Mouse (Mus musculus): ENCODE measurements around the gene Arfgef2. TPM values are rescaled to one million over a fixed set of nuclear protein-coding genes. Genes with fewer than 3 reads are reported as not detected.
A peak's percentile ranks its signal among the peaks of the same experiment; 100 is the strongest.

Arfgef2 gene
- polyA plus RNA-seq, 1 experiment, result 11.6 TPM

- no peak for TF ChIP-seq POLR2A (IDR thresholded peaks at IDR 0.05; ENCODE audit: low read depth, low read length)
- no peak for TF ChIP-seq CTCF (IDR thresholded peaks at IDR 0.05; ENCODE audit: extremely low read depth, insufficient read length, insufficient replicate concordance, low read depth, low read length)
- H3K4me1 ChIP-seq (ENCODE audit: control insufficient read depth, insufficient read depth, insufficient read length, low read length), result peaks cover 40% of the 10 kb centered on the region
- peak overlapping the region; percentile 51 for H3K27ac ChIP-seq (ENCODE audit: insufficient read depth, low read depth, low read length)
- no peak overlapping the region for H3K4me3 ChIP-seq (ENCODE audit: low read depth, low read length)
- H3K27me3 ChIP-seq (ENCODE audit: control insufficient read depth, insufficient read depth, low read length), result no peaks in the 10 kb centered on the region
- 27% methylated on average over 10 of the region's 10 CpGs for WGBS
- H3K36me3 ChIP-seq (ENCODE audit: control insufficient read depth, insufficient read depth, low read length), result 0 out of 2 replicates have a peak, but pooled peaks cover under 1% of the 10 kb centered on the region
These were observed 16.9 kb downstream of the Arfgef2 start for GRCm38 (mm10) chr2:166822119-166822826.

- Histone ChIP-seq H3K27me3 (ENCODE audit: control insufficient read depth, insufficient read depth, low read length) (no peaks in the 10 kb centered on the region), H3K27ac (ENCODE audit: insufficient read depth, low read depth, low read length) (peak overlapping the region; percentile 26; the same call in 1 of the 2 replicates), H3K4me1 (ENCODE audit: control insufficient read depth, insufficient read depth, insufficient read length, low read length) (peaks cover 40% of the 10 kb centered on the region), H3K4me3 (ENCODE audit: low read depth, low read length) (no peak overlapping the region), H3K36me3 (ENCODE audit: control insufficient read depth, insufficient read depth, low read length) (peaks cover 5% of the 10 kb centered on the region; the same call in 1 of the 2 replicates)
- 58% methylated on average over 2 of the region's 2 CpGs for WGBS
- TF ChIP-seq POLR2A (IDR thresholded peaks at IDR 0.05; ENCODE audit: low read depth, low read length) (no peak), CTCF (IDR thresholded peaks at IDR 0.05; ENCODE audit: extremely low read depth, insufficient read length, insufficient replicate concordance, low read depth, low read length) (no peak)
These were observed 17.5 kb downstream of the Arfgef2 start for GRCm38 (mm10) chr2:166822901-166823300.

DNA sequence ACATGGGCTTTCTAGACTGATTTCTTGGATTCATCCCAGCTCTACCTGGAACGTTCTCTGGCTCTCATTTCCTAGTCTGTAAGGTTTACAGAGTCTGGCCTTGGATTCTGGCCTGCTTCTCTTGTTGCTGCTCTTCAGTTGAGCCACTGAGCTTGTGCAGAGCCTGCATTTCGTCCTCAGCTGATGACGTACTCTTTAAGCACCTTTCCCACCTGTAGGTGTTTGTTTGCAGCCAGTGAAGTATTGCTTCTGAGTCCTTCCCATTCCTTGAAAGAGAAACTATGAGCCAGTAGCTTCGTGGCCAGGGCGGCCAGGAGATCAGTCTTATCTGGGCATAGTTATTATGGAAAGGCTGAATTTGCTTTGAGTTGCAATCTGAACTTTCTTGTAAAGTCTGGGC lies 19.0 kb downstream of the Arfgef2 start:
- Histone ChIP-seq H3K27me3 (ENCODE audit: control insufficient read depth, insufficient read depth, low read length) (no peaks in the 10 kb centered on the region), H3K36me3 (ENCODE audit: control insufficient read depth, insufficient read depth, low read length) (peaks cover 12% of the 10 kb centered on the region; the same call in 1 of the 2 replicates), H3K4me3 (ENCODE audit: low read depth, low read length) (no peak overlapping the region), H3K4me1 (ENCODE audit: control insufficient read depth, insufficient read depth, insufficient read length, low read length) (peaks cover 34% of the 10 kb centered on the region), H3K27ac (ENCODE audit: insufficient read depth, low read depth, low read length) (no peak overlapping the region)
- WGBS, result 37% methylated on average over 5 of the region's 5 CpGs
- no peak for TF ChIP-seq POLR2A (IDR thresholded peaks at IDR 0.05; ENCODE audit: low read depth, low read length)

GRCm38 (mm10) chr2:166824998-166825397 lies 19.6 kb downstream of the Arfgef2 start:
- WGBS, result 93% methylated on average over 5 of the region's 5 CpGs
- Histone ChIP-seq H3K4me1 (ENCODE audit: control insufficient read depth, insufficient read depth, insufficient read length, low read length) (peaks cover 29% of the 10 kb centered on the region), H3K4me3 (ENCODE audit: low read depth, low read length) (no peak overlapping the region), H3K36me3 (ENCODE audit: control insufficient read depth, insufficient read depth, low read length) (peaks cover 15% of the 10 kb centered on the region; the same call in 1 of the 2 replicates), H3K27ac (ENCODE audit: insufficient read depth, low read depth, low read length) (no peak overlapping the region), H3K27me3 (ENCODE audit: control insufficient read depth, insufficient read depth, low read length) (no peaks in the 10 kb centered on the region)
- TF ChIP-seq POLR2A (IDR thresholded peaks at IDR 0.05; ENCODE audit: low read depth, low read length) (no peak), CTCF (IDR thresholded peaks at IDR 0.05; ENCODE audit: extremely low read depth, insufficient read length, insufficient replicate concordance, low read depth, low read length) (no peak)

GRCm38 (mm10) chr2:166826491-166827224 lies 21.3 kb downstream of the Arfgef2 start:
- TF ChIP-seq POLR2A (IDR thresholded peaks at IDR 0.05; ENCODE audit: low read depth, low read length) (no peak), CTCF (IDR thresholded peaks at IDR 0.05; ENCODE audit: extremely low read depth, insufficient read length, insufficient replicate concordance, low read depth, low read length) (no peak)

GRCm38 (mm10) chr2:166828306-166828705 lies 22.9 kb downstream of the Arfgef2 start:
- H3K4me1 ChIP-seq (ENCODE audit: control insufficient read depth, insufficient read depth, insufficient read length, low read length), result peaks cover 12% of the 10 kb centered on the region; the same call in 1 of the 2 replicates
- 87% methylated on average over 12 of the region's 12 CpGs for WGBS
- H3K36me3 ChIP-seq (ENCODE audit: control insufficient read depth, insufficient read depth, low read length), result peaks cover 24% of the 10 kb centered on the region
- H3K4me3 ChIP-seq (ENCODE audit: low read depth, low read length), result no peak overlapping the region
- no peaks in the 10 kb centered on the region for H3K27me3 ChIP-seq (ENCODE audit: control insufficient read depth, insufficient read depth, low read length)
- no peak overlapping the region for H3K27ac ChIP-seq (ENCODE audit: insufficient read depth, low read depth, low read length)
- TF ChIP-seq CTCF (IDR thresholded peaks at IDR 0.05; ENCODE audit: extremely low read depth, insufficient read length, insufficient replicate concordance, low read depth, low read length) (no peak), POLR2A (IDR thresholded peaks at IDR 0.05; ENCODE audit: low read depth, low read length) (no peak)

More at GRCm38 (mm10) chr2:166826491-166827224, 21.3 kb downstream of the Arfgef2 start:
- Histone ChIP-seq H3K36me3 (ENCODE audit: control insufficient read depth, insufficient read depth, low read length) (peaks cover 17% of the 10 kb centered on the region; the same call in 1 of the 2 replicates), H3K4me3 (ENCODE audit: low read depth, low read length) (no peak overlapping the region), H3K27ac (ENCODE audit: insufficient read depth, low read depth, low read length) (peak overlapping the region; percentile 33), H3K4me1 (ENCODE audit: control insufficient read depth, insufficient read depth, insufficient read length, low read length) (peaks cover 19% of the 10 kb centered on the region; the same call in 1 of the 2 replicates), H3K27me3 (ENCODE audit: control insufficient read depth, insufficient read depth, low read length) (no peaks in the 10 kb centered on the region)
- 86% methylated on average over 8 of the region's 8 CpGs for WGBS

GRCm38 (mm10) chr2:166830350-166830749 lies 25.0 kb downstream of the Arfgef2 start:
- H3K4me3 ChIP-seq (ENCODE audit: low read depth, low read length), result no peak overlapping the region
- H3K36me3 ChIP-seq (ENCODE audit: control insufficient read depth, insufficient read depth, low read length), result peaks cover 36% of the 10 kb centered on the region
- TF ChIP-seq POLR2A (IDR thresholded peaks at IDR 0.05; ENCODE audit: low read depth, low read length), result no peak
- TF ChIP-seq CTCF (IDR thresholded peaks at IDR 0.05; ENCODE audit: extremely low read depth, insufficient read length, insufficient replicate concordance, low read depth, low read length), result no peak
- no peaks in the 10 kb centered on the region for H3K27me3 ChIP-seq (ENCODE audit: control insufficient read depth, insufficient read depth, low read length)
- H3K4me1 ChIP-seq (ENCODE audit: control insufficient read depth, insufficient read depth, insufficient read length, low read length), result peaks cover 4% of the 10 kb centered on the region; the same call in 1 of the 2 replicates
- WGBS, result 42% methylated on average over 5 of the region's 5 CpGs
- H3K27ac ChIP-seq (ENCODE audit: insufficient read depth, low read depth, low read length), result no peak overlapping the region; the same call in 1 of the 2 replicates

Data from small intestine, adult 2 months (tissue).